Mouse (Mus musculus) urinary bladder, postnatal 36 days (tissue): Measurements from ENCODE around the gene Scn8a.

Source experiments
- DNase-seq, 2 experiments: peaks; one replicate each; pipeline ENCODE4 v3.0.0; 2022; ENCODE audit warnings: low spot score in 2 of 2, mixed read lengths in 1 of 2

The Scn8a gene

DNA sequence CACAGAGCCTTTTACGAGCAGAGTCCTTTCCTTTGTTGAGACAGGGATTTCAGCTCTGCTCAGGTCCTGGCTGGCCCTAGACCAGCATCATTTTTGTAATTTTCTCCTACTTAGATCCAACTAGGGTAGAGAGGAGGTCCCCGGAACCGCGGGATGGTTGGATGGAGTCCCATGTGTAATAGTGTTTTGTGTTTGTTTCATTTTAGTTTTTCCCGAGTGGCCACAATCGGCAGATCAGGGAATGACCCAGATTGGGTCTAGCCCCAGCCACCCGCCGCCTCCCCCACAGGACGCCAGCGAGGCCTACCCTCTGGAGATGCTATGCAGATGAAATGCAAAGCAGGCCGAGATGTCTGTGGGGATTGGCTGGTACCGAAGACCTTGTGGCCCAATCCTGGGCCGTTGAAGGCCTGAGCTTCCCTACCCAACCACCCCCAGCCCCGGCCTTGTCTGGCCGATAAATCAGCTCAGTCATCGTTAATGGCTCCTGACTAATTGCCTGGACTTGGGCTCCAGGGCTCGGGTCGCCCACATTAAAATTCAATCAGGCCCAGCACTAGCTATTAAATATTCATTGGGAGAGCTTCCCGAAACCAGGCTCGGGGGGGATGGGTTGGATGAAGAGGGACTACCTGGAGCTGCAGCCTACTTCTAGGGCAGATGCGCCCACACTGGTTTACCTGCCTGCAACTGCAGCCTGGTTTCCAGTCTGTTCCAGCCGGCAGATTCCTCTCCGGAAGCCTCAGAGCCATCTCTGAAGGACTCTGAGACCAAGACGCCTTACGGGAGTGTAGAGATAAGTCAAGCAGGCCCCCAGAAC lies 223.4 kb downstream of the Scn8a start:
- no peak for DNase-seq

DNA sequence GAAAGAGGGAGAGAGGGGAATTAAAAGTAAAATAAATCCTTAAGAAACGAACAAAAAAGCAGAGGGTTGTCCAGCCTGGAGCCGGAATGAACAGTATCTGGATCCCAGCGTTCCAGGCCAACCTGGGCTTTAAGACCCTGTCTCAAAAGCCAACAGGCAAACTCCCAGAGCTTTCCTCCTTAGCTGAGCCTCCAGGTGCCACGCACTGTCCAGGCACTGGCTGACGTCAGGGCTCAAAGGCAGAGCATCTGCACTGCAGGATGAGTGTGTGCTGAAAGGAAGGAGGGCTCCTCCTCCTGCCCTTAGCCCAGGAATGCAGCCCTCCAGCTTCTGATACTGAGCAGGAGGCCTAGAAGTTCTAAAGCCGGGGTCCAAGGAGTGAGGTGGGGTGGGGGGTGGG lies 224.3 kb downstream of the Scn8a start:
- no peak for DNase-seq

DNA sequence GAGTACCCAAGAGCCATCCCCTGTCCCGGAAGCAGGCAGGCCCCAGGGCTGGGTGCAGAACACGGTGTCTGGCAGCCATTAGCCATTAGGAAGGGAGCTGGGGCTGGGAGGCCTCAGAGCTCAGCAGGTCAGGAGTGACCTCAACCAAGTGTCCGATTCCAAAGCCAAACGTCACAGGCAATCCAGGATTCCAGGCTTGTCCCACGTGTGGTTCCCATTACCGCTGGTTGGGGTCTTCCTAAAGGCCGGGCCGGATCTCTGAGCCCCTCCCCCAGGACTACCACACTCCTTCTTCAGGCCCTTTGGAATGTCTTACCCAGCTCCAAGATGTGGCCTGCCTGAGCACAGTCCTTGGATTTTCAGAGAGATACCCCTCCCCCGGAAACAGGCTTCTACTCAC lies 225.3 kb downstream of the Scn8a start:
- no peak for DNase-seq

DNA sequence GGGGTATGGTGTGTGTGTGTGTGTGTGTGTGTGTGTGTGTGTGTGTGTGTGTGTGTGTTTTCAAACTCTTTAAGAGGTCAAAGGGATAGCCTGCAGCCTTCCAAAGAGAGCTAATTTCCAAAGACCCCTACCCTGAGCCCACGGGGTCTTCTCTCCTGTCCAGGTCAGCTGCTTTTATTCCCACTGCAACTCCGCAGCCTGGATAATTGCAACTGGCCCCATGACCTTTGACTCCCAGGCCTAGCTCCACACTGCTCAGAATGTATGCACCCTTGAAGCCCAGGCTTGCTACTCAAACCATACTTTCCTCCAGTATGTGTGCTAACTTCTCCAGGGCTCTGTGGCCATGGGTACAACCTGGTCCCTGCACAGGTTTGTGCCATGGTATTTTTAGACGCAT lies 225.7 kb downstream of the Scn8a start:
- no peak for DNase-seq
